Mouse (Mus musculus): Measurements from ENCODE around the gene Hist1h4c. TPM values are rescaled to one million over a fixed set of nuclear protein-coding genes. Genes with fewer than 3 reads are reported as not detected.

Hist1h4c gene
- polyA plus RNA-seq, 1 experiment from 2014 or later: 9.6 TPM

GRCm38 (mm10) chr13:23659636-23660366, 38.5 kb downstream of the Hist1h4c start:
- 71% methylated on average over 6 of the region's 6 CpGs for WGBS
- no peaks in the 10 kb centered on the region for H3K27me3 ChIP-seq (ENCODE audit: control insufficient read depth, insufficient read depth, low read length)
- H3K27ac ChIP-seq (ENCODE audit: low read length): no peak overlapping the region
- no peaks in the 10 kb centered on the region for H3K36me3 ChIP-seq (ENCODE audit: control insufficient read depth, insufficient read depth, low read length)
- ATAC-seq (ENCODE audit: insufficient number of reproducible peaks, insufficient read depth, low FRiP score, low read depth): no peak
- no peak overlapping the region for H3K4me3 ChIP-seq (ENCODE audit: low read depth, low read length)
- H3K9ac ChIP-seq (replicated peaks; ENCODE audit: low read depth, low read length): no peak overlapping the region
- H3K9me3 ChIP-seq (ENCODE audit: control insufficient read depth, low read depth, low read length): no peaks in the 10 kb centered on the region
- no peaks in the 10 kb centered on the region for H3K4me1 ChIP-seq (ENCODE audit: control insufficient read depth, insufficient read depth, low read length)
- no peak overlapping the region for H3K4me2 ChIP-seq (replicated peaks; ENCODE audit: low read depth, low read length)

Small RNA genes within 50 kb of the gene (microRNA-seq; reads per million reads assigned to microRNA genes)
- not detected for gene Gm44314
- gene Gm44350: not detected

Other genes with a start within 250 kb of the Hist1h4c start
- gene Btn1a1, start 232.6 kb downstream of the Hist1h4c start, polyA plus RNA-seq (2014; fragmentation: Nextera tagmentation; extraction: Ambion mirVana): 0.17 TPM in 1 of 2 replicates, not detected in the other
- gene Btn2a2, start 209.6 kb downstream of the Hist1h4c start, polyA plus RNA-seq (2014; fragmentation: Nextera tagmentation; extraction: Ambion mirVana): 0.22 and 0.30 TPM in 2 replicates
- gene Hist1h4h, start 167.4 kb downstream of the Hist1h4c start, polyA plus RNA-seq (2014; fragmentation: Nextera tagmentation; extraction: Ambion mirVana): 4.8 and 6.7 TPM in 2 replicates
- 7.8 and 14.1 TPM in 2 replicates for gene Hist1h2af, start 164.5 kb downstream of the Hist1h4c start, polyA plus RNA-seq (2014; fragmentation: Nextera tagmentation; extraction: Ambion mirVana)
- 5.5 and 7.8 TPM in 2 replicates for gene Hist1h3g, start 163.0 kb downstream of the Hist1h4c start, polyA plus RNA-seq (2014; fragmentation: Nextera tagmentation; extraction: Ambion mirVana)
- gene Hist1h2bh, start 155.1 kb downstream of the Hist1h4c start, polyA plus RNA-seq (2014; fragmentation: Nextera tagmentation; extraction: Ambion mirVana): 1.1 and 1.2 TPM in 2 replicates
- gene Hist1h3f, start 154.4 kb downstream of the Hist1h4c start, polyA plus RNA-seq (2014; fragmentation: Nextera tagmentation; extraction: Ambion mirVana): 0.94 and 1.3 TPM in 2 replicates
- gene Hist1h4f, start 146.8 kb downstream of the Hist1h4c start, polyA plus RNA-seq (2014; fragmentation: Nextera tagmentation; extraction: Ambion mirVana): 1.8 and 2.4 TPM in 2 replicates
- 1.0 and 1.1 TPM in 2 replicates for gene Hist1h1d, start 145.2 kb downstream of the Hist1h4c start, polyA plus RNA-seq (2014; fragmentation: Nextera tagmentation; extraction: Ambion mirVana)
- 10.2 and 10.3 TPM in 2 replicates for gene Hist1h3e, start 136.1 kb downstream of the Hist1h4c start, polyA plus RNA-seq (2014; fragmentation: Nextera tagmentation; extraction: Ambion mirVana)
- gene Hist1h2ae, start 127.2 kb downstream of the Hist1h4c start, polyA plus RNA-seq (2014; fragmentation: Nextera tagmentation; extraction: Ambion mirVana): 92.6 and 109 TPM in 2 replicates
- 11.0 and 12.6 TPM in 2 replicates for gene Hist1h2bg, start 127.1 kb downstream of the Hist1h4c start, polyA plus RNA-seq (2014; fragmentation: Nextera tagmentation; extraction: Ambion mirVana)
- gene Hist1h2bf, start 124.3 kb downstream of the Hist1h4c start, polyA plus RNA-seq (2014; fragmentation: Nextera tagmentation; extraction: Ambion mirVana): 7.1 and 7.3 TPM in 2 replicates
- 4.1 and 6.2 TPM in 2 replicates for gene Hist1h2ad, start 124.1 kb downstream of the Hist1h4c start, polyA plus RNA-seq (2014; fragmentation: Nextera tagmentation; extraction: Ambion mirVana)
- 11.2 and 16.2 TPM in 2 replicates for gene Hist1h3d, start 122.7 kb downstream of the Hist1h4c start, polyA plus RNA-seq (2014; fragmentation: Nextera tagmentation; extraction: Ambion mirVana)
- gene Hist1h4d, start 116.9 kb downstream of the Hist1h4c start, polyA plus RNA-seq (2014; fragmentation: Nextera tagmentation; extraction: Ambion mirVana): 99.6 and 119 TPM in 2 replicates
- gene Hist1h2be, start 77.3 kb downstream of the Hist1h4c start, polyA plus RNA-seq (2014; fragmentation: Nextera tagmentation; extraction: Ambion mirVana): 2.7 and 2.8 TPM in 2 replicates
- gene Hist1h1e, start 75.9 kb downstream of the Hist1h4c start, polyA plus RNA-seq (2014; fragmentation: Nextera tagmentation; extraction: Ambion mirVana): 17.5 and 18.7 TPM in 2 replicates
- 2.4 and 3.2 TPM in 2 replicates for gene Hist1h2ac, start 14.5 kb downstream of the Hist1h4c start, polyA plus RNA-seq (2014; fragmentation: Nextera tagmentation; extraction: Ambion mirVana)
- gene Hist1h2bc, start 14.3 kb downstream of the Hist1h4c start, polyA plus RNA-seq (2014; fragmentation: Nextera tagmentation; extraction: Ambion mirVana): 58.8 and 65.1 TPM in 2 replicates
- not detected in 2 replicates for gene Hist1h1t, start 2.6 kb downstream of the Hist1h4c start, polyA plus RNA-seq (2014; fragmentation: Nextera tagmentation; extraction: Ambion mirVana)
- 6.1 and 6.8 TPM in 2 replicates for gene Hfe, start 12.4 kb upstream of the Hist1h4c start, polyA plus RNA-seq (2014; fragmentation: Nextera tagmentation; extraction: Ambion mirVana)
- gene Hist1h1c, start 40.4 kb upstream of the Hist1h4c start, polyA plus RNA-seq (2014; fragmentation: Nextera tagmentation; extraction: Ambion mirVana): 38.5 and 39.4 TPM in 2 replicates
- gene Hist1h3c, start 47.1 kb upstream of the Hist1h4c start, polyA plus RNA-seq (2014; fragmentation: Nextera tagmentation; extraction: Ambion mirVana): 6.1 and 8.4 TPM in 2 replicates
- 2.0 and 2.1 TPM in 2 replicates for gene Hist1h2bb, start 48.3 kb upstream of the Hist1h4c start, polyA plus RNA-seq (2014; fragmentation: Nextera tagmentation; extraction: Ambion mirVana)
- gene Hist1h2ab, start 52.7 kb upstream of the Hist1h4c start, polyA plus RNA-seq (2014; fragmentation: Nextera tagmentation; extraction: Ambion mirVana): 38.8 and 50.2 TPM in 2 replicates
- 11.1 and 11.8 TPM in 2 replicates for gene Hist1h3b, start 53.8 kb upstream of the Hist1h4c start, polyA plus RNA-seq (2014; fragmentation: Nextera tagmentation; extraction: Ambion mirVana)
- gene Hist1h4b, start 58.6 kb upstream of the Hist1h4c start, polyA plus RNA-seq (2014; fragmentation: Nextera tagmentation; extraction: Ambion mirVana): 2.5 and 3.3 TPM in 2 replicates
- not detected in 2 replicates for gene Hist1h4a, start 62.8 kb upstream of the Hist1h4c start, polyA plus RNA-seq (2014; fragmentation: Nextera tagmentation; extraction: Ambion mirVana)
- gene Hist1h3a, start 63.9 kb upstream of the Hist1h4c start, polyA plus RNA-seq (2014; fragmentation: Nextera tagmentation; extraction: Ambion mirVana): 6.1 and 6.5 TPM in 2 replicates
- gene Hist1h1a, start 65.2 kb upstream of the Hist1h4c start, polyA plus RNA-seq (2014; fragmentation: Nextera tagmentation; extraction: Ambion mirVana): 2.4 and 3.6 TPM in 2 replicates
- not detected in 2 replicates for gene Trim38, start 71.5 kb upstream of the Hist1h4c start, polyA plus RNA-seq (2014; fragmentation: Nextera tagmentation; extraction: Ambion mirVana)
- 0.13 and 0.17 TPM in 2 replicates for gene Slc17a2, start 108.5 kb upstream of the Hist1h4c start, polyA plus RNA-seq (2014; fragmentation: Nextera tagmentation; extraction: Ambion mirVana)
- gene Slc17a3, start 141.0 kb upstream of the Hist1h4c start, polyA plus RNA-seq (2014; fragmentation: Nextera tagmentation; extraction: Ambion mirVana): not detected in 2 replicates
- not detected in 2 replicates for gene Slc17a1, start 169.3 kb upstream of the Hist1h4c start, polyA plus RNA-seq (2014; fragmentation: Nextera tagmentation; extraction: Ambion mirVana)
- gene Slc17a4, start 216.6 kb upstream of the Hist1h4c start, polyA plus RNA-seq (2014; fragmentation: Nextera tagmentation; extraction: Ambion mirVana): 0.53 and 0.85 TPM in 2 replicates
- not detected in 2 replicates for gene Hist1h2ba, start 235.7 kb upstream of the Hist1h4c start, polyA plus RNA-seq (2014; fragmentation: Nextera tagmentation; extraction: Ambion mirVana)
- gene Hist1h2aa, start 236.0 kb upstream of the Hist1h4c start, polyA plus RNA-seq (2014; fragmentation: Nextera tagmentation; extraction: Ambion mirVana): not detected in 2 replicates

Data from stomach, embryonic 14.5 days (tissue).